Comparison of ENCODE assay signal across 10 mouse cellular contexts in genomic region chr9:72643651-72644417, GRCm38 (mm10). TPM values are rescaled to one million over a fixed set of nuclear protein-coding genes. Genes with fewer than 3 reads are reported as not detected.
DNase-seq lines count a peak whose midpoint lies in the region; ATAC-seq and TF ChIP-seq lines count a peak whose summit lies in the region.
"Had no signal": no experiment of that assay in that cellular context is flagged by ENCODE, and none has a peak within 500 bp of the region (broad histone marks: within the 10 kb centered on the region; RNA-seq: fewer than 3 reads in every experiment).

No protein-coding gene starts in this region.

- H3K9me3 ChIP-seq in liver, embryonic 16.5 days (replicated peaks; ENCODE audit: control insufficient read depth, low read length): no peaks in the 10 kb centered on the region
- no peaks in the 10 kb centered on the region for H3K9me3 ChIP-seq in liver, embryonic 12.5 days (replicated peaks)
- H3K9me3 ChIP-seq in heart, embryonic 16.5 days (replicated peaks; ENCODE audit: control insufficient read depth, low read length): 0 out of 2 replicates have a peak, but pooled peaks cover 2% of the 10 kb centered on the region

- H3K9ac ChIP-seq in liver, embryonic 16.5 days (ENCODE audit: low read depth, low read length): no peak overlapping the region
- H3K9ac ChIP-seq in liver, embryonic 12.5 days: no peak overlapping the region
- H3K9ac ChIP-seq in heart, embryonic 16.5 days (ENCODE audit: low read length): no peak overlapping the region

- H3K4me1 ChIP-seq in liver, embryonic 16.5 days (ENCODE audit: control insufficient read depth, low read depth, low read length): peaks cover 26% of the 10 kb centered on the region
- peaks cover 29% of the 10 kb centered on the region for H3K4me1 ChIP-seq in liver, embryonic 12.5 days
- H3K4me1 ChIP-seq in heart, embryonic 16.5 days (ENCODE audit: control insufficient read depth, insufficient read depth, low read length): peaks cover 26% of the 10 kb centered on the region
- peaks cover 5% of the 10 kb centered on the region; the same call in 1 of the 2 replicates for H3K4me1 ChIP-seq in cerebellum, adult 2 months (ENCODE audit: control insufficient read depth, insufficient read depth, low read length)

- no peak overlapping the region for H3ac ChIP-seq in myocyte (ENCODE audit: control insufficient read depth, insufficient read length)

- no peak overlapping the region for H3K4me2 ChIP-seq in liver, embryonic 16.5 days (ENCODE audit: low read depth, low read length)
- H3K4me2 ChIP-seq in liver, embryonic 12.5 days: no peak overlapping the region
- H3K4me2 ChIP-seq in heart, embryonic 16.5 days (ENCODE audit: low read depth, low read length): no peak overlapping the region
- peak overlapping the region; percentile 52 for H3K4me2 ChIP-seq in myocyte (ENCODE audit: low read depth)

- H3K27ac ChIP-seq in liver, embryonic 16.5 days (ENCODE audit: low read length): 0 out of 2 replicates have a peak overlapping the region, but pooled peaks have one; percentile 14
- no peak overlapping the region for H3K27ac ChIP-seq in liver, embryonic 12.5 days
- H3K27ac ChIP-seq in heart, embryonic 16.5 days (ENCODE audit: low read length): peak overlapping the region; percentile 55
- H3K27ac ChIP-seq in cerebellum, adult 2 months (ENCODE audit: insufficient read depth, low read length): no peak overlapping the region

- no peaks in the 10 kb centered on the region for H3K79me2 ChIP-seq in myocyte (ENCODE audit: control insufficient read depth, insufficient read depth)

- peak; percentile 28 for DNase-seq in embryo, embryonic 10.5 days (ENCODE audit: low spot score)
- no peak for DNase-seq in embryo, embryonic 11 days
- DNase-seq in cerebellum, adult 2 months: no peak
- DNase-seq in right cerebral cortex, postnatal 10 days (ENCODE audit: low spot score in 2 of 2): no peak
- DNase-seq: B cell, adult 2 months; liver had no signal

- H3K27me3 ChIP-seq in liver, embryonic 16.5 days (ENCODE audit: control insufficient read depth, insufficient read depth, low read depth, low read length): no peaks in the 10 kb centered on the region
- 0 out of 2 replicates have a peak, but pooled peaks cover 8% of the 10 kb centered on the region for H3K27me3 ChIP-seq in liver, embryonic 12.5 days (replicated peaks)
- no peaks in the 10 kb centered on the region for H3K27me3 ChIP-seq in heart, embryonic 16.5 days (ENCODE audit: control insufficient read depth, insufficient read depth, low read length)
- H3K27me3 ChIP-seq in myocyte (ENCODE audit: control insufficient read depth, insufficient read depth, insufficient read length): no peaks in the 10 kb centered on the region
- H3K27me3 ChIP-seq in cerebellum, adult 2 months (ENCODE audit: control insufficient read depth, insufficient read depth, low read length): no peaks in the 10 kb centered on the region

- TF ChIP-seq POLR2A in myocyte (IDR thresholded peaks at IDR 0.05; ENCODE audit: insufficient read length, low read depth): no peak
- no peak for TF ChIP-seq POLR2A in cerebellum, adult 2 months (IDR thresholded peaks at IDR 0.05; ENCODE audit: borderline replicate concordance, insufficient read depth, low read length)

- no peaks in the 10 kb centered on the region for H3K36me3 ChIP-seq in liver, embryonic 16.5 days (ENCODE audit: control insufficient read depth, insufficient read depth)
- no peaks in the 10 kb centered on the region for H3K36me3 ChIP-seq in liver, embryonic 12.5 days
- no peaks in the 10 kb centered on the region for H3K36me3 ChIP-seq in heart, embryonic 16.5 days (ENCODE audit: control insufficient read depth, insufficient read depth)
- H3K36me3 ChIP-seq in myocyte (ENCODE audit: control insufficient read depth, insufficient read depth): no peaks in the 10 kb centered on the region

- 72% methylated on average over 6 of the region's 6 CpGs for WGBS in liver, embryonic 16.5 days (ENCODE audit: insufficient replicate concordance)
- WGBS in liver, embryonic 12.5 days (ENCODE audit: insufficient replicate concordance): 79% methylated on average over 6 of the region's 6 CpGs
- 67% methylated on average over 6 of the region's 6 CpGs for WGBS in heart, embryonic 16.5 days
- 84% methylated on average over 6 of the region's 6 CpGs for WGBS in cerebellum, adult 2 months

- TF ChIP-seq CTCF in cerebellum, adult 2 months (IDR thresholded peaks at IDR 0.05; ENCODE audit: borderline replicate concordance, insufficient read depth, low read depth, low read length): no peak

- H3K4me3 ChIP-seq in liver, embryonic 16.5 days (ENCODE audit: low read depth, low read length): no peak overlapping the region
- H3K4me3 ChIP-seq in liver, embryonic 12.5 days: no peak overlapping the region
- no peak overlapping the region for H3K4me3 ChIP-seq in heart, embryonic 16.5 days (ENCODE audit: low read length)
- no peak overlapping the region for H3K4me3 ChIP-seq in myocyte
- H3K4me3 ChIP-seq in cerebellum, adult 2 months (replicated peaks; ENCODE audit: insufficient read depth, low read depth, low read length): no peak overlapping the region

- no peak for ATAC-seq in liver, embryonic 16.5 days (ENCODE audit: low read depth)
- ATAC-seq in liver, embryonic 12.5 days: no peak
- no peak for ATAC-seq in heart, embryonic 16.5 days (replicated peaks; ENCODE audit: extremely low read depth, insufficient read depth, low FRiP score)

TF ChIP-seq in myocyte, 11 proteins besides CTCF, POLR2A, EP300 and RAD21:
- no peak for TF ChIP-seq E2F4 (IDR thresholded peaks at IDR 0.05; ENCODE audit: insufficient read depth)
- no peak for TF ChIP-seq MAX (IDR thresholded peaks at IDR 0.05; ENCODE audit: low read depth)
- no peak for TF ChIP-seq REST (IDR thresholded peaks at IDR 0.05; ENCODE audit: insufficient read depth, insufficient read length)
- TF ChIP-seq MYOD1 (IDR thresholded peaks at IDR 0.05; ENCODE audit: control insufficient read depth in 1 of 3, insufficient read length in 2 of 3, low read depth in 2 of 3): no peak
- no peak for TF ChIP-seq POLR2AphosphoS2 (IDR thresholded peaks at IDR 0.05; ENCODE audit: insufficient read length, low read depth)
- TF ChIP-seq TCF12 (IDR thresholded peaks at IDR 0.05; ENCODE audit: insufficient read depth, poor library complexity, severe bottlenecking): no peak
- TF ChIP-seq MYOG (IDR thresholded peaks at IDR 0.05; ENCODE audit: control insufficient read depth in 1 of 3, insufficient read depth in 1 of 3, insufficient read length in 2 of 3, low read depth in 2 of 3): no peak

RNA-seq across cellular contexts. Expression of gene Nedd4, which starts 18.3 kb away (rescaled TPM):
- polyA plus RNA-seq in liver, embryonic 16.5 days (2015; fragmentation: Nextera tagmentation; extraction: Ambion mirVana): 94.7 and 98.2 TPM in 2 replicates
- polyA plus RNA-seq in liver, embryonic 12.5 days (2016; fragmentation: Nextera tagmentation; extraction: Ambion mirVana): 173 and 176 TPM in 2 replicates
- polyA plus RNA-seq in heart, embryonic 16.5 days (2015; fragmentation: Nextera tagmentation; extraction: Ambion mirVana): 428 and 482 TPM in 2 replicates
- 195 TPM for polyA plus RNA-seq in myocyte (2012; fragmentation: generic; extraction: Trizol)
- 248 and 269 TPM in 2 replicates for polyA plus RNA-seq in cerebellum, adult 2 months (2012; rRNA removed)

Comparison
In these comparisons a context has a peak if more than half of its experiments do, and no peak if none do; other contexts are left out.
1. H3K27ac ChIP-seq: peak in liver, embryonic 16.5 days (single experiment) and heart, embryonic 16.5 days (single experiment); none in liver, embryonic 12.5 days (single experiment) and cerebellum, adult 2 months (single experiment).